Mouse (Mus musculus) hindbrain, embryonic 16.5 days (tissue): ENCODE measurements around the gene Tut1. TPM values are rescaled to one million over a fixed set of nuclear protein-coding genes. Genes with fewer than 3 reads are reported as not detected.
A peak's percentile ranks its signal among the peaks of the same experiment; 100 is the strongest.

Source experiments
- ATAC-seq: fragments of 200-750 bp; cut with Nextera tagmentation; 2 replicates; pipeline ENCODE4 v1.8.0; 2017; ENCODE audit warnings: moderate TSS enrichment, moderate library complexity
- H3K27ac ChIP-seq: fragments of 300-500 bp; sonication (generic); 2 replicates; pipeline ENCODE4 v1.5.1; 2014; ENCODE audit warnings: low read depth, mild to moderate bottlenecking, control low read depth, low read length, moderate library complexity
- H3K27me3 ChIP-seq: fragments of 300-500 bp; sonication (generic); replicated peaks from 2 replicates; pipeline ENCODE4 v1.6.1; 2014; ENCODE audit warnings: low read length; ENCODE audit not compliant: control insufficient read depth, insufficient read depth
- H3K36me3 ChIP-seq: fragments of 300-500 bp; sonication (generic); 2 replicates; pipeline ENCODE4 v1.6.1; 2014; ENCODE audit warnings: mild to moderate bottlenecking, low read length, moderate library complexity, mixed read lengths; ENCODE audit not compliant: control insufficient read depth, insufficient read depth
- H3K4me1 ChIP-seq: fragments of 300-500 bp; sonication (generic); 2 replicates; pipeline ENCODE4 v1.6.1; 2014; ENCODE audit warnings: low read depth, low read length; ENCODE audit not compliant: control insufficient read depth, insufficient read depth
- H3K4me2 ChIP-seq: fragments of 300-500 bp; sonication (generic); 2 replicates; pipeline ENCODE4 v1.6.1; 2014; ENCODE audit warnings: mild to moderate bottlenecking, low read length, control low read depth, moderate library complexity
- H3K4me3 ChIP-seq: fragments of 300-500 bp; sonication (generic); 2 replicates; pipeline ENCODE4 v1.5.1; 2014; ENCODE audit warnings: mild to moderate bottlenecking, low read length, control low read depth, moderate library complexity
- H3K9ac ChIP-seq: fragments of 300-500 bp; sonication (generic); 2 replicates; pipeline ENCODE4 v1.6.1; 2014; ENCODE audit warnings: low read depth, mild to moderate bottlenecking, control low read depth, low read length, moderate library complexity
- H3K9me3 ChIP-seq: fragments of 300-500 bp; sonication (generic); 2 replicates; pipeline ENCODE4 v1.6.1; 2014; ENCODE audit warnings: mild to moderate bottlenecking, low read length, moderate library complexity; ENCODE audit not compliant: control insufficient read depth
- WGBS: fragments of 180-500 bp; shearing (Covaris S2); extraction: QIAGEN DNeasy Blood & Tissue Kit; methylation state at CpG from one replicate; pipeline ENCODE4 v1.1.7; 2014; 5-methylcytosine and 5-hydroxymethylcytosine counted together
- polyA plus RNA-seq: library from polyadenylated mRNA; unstranded; fragments of >200 nt; fragmentation: Nextera tagmentation; extraction: Ambion mirVana; gene quantifications from 2 replicates; pipeline ENCODE4 v1.2.1, GENCODE M21; 2015

The Tut1 gene
- polyA plus RNA-seq, 1 experiment from 2014 or later: 23.9 TPM

DNA sequence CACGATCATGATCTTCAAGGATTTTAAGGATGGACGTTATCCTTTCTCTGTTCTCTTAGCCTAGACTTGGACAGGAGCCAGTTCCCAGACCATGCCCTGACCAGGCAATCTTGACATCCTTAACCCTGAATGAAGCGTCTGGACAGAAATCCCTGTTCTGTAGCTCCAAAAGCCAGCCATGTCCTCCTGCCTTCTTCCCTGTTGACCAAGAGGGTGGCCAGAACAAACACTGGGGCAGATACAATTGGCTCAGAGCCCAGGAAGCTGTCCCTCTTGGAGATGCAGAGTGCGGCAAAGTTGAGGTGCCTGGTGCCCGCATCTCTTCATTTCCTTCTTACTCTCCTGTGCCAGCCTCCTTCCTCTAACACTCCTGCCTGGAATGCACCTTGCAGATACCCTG lies 32.2 kb downstream of the Tut1 start:
- WGBS: 73% methylated on average over 5 of the region's 5 CpGs
- Histone ChIP-seq H3K4me2 (no peak overlapping the region), H3K4me1 (peaks cover 37% of the 10 kb centered on the region), H3K36me3 (no peaks in the 10 kb centered on the region), H3K27ac (no peak overlapping the region), H3K9ac (no peak overlapping the region), H3K4me3 (no peak overlapping the region), H3K9me3 (no peaks in the 10 kb centered on the region), H3K27me3 (peaks cover 16% of the 10 kb centered on the region)
- no peak for ATAC-seq

DNA sequence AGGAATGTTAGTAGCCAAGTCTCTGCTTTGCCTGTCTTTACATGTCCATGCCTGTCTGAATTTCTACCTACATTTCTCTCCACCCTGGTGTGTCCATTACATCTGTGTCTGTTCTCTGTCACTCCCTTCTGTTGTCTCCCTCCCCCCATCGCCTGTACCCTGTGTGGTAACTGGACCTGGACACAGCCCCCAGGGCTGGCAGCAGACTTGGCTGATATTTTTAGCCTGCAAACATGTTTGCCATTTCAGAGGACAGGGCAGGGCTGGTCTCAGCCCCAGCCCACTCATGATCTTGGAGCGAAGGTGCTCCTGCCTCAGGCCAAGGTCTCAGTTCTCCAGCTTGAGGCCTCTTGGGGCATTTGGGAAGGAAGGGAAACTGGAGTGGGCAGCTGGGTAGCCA lies 34.2 kb downstream of the Tut1 start:
- H3K9ac ChIP-seq: no peak overlapping the region
- peaks cover 16% of the 10 kb centered on the region for H3K27me3 ChIP-seq
- WGBS: 44% methylated on average over 2 of the region's 2 CpGs
- no peaks in the 10 kb centered on the region for H3K9me3 ChIP-seq
- H3K27ac ChIP-seq: no peak overlapping the region
- H3K36me3 ChIP-seq: no peaks in the 10 kb centered on the region
- H3K4me2 ChIP-seq: no peak overlapping the region
- H3K4me1 ChIP-seq: peaks cover 37% of the 10 kb centered on the region
- ATAC-seq: no peak
- no peak overlapping the region for H3K4me3 ChIP-seq

DNA sequence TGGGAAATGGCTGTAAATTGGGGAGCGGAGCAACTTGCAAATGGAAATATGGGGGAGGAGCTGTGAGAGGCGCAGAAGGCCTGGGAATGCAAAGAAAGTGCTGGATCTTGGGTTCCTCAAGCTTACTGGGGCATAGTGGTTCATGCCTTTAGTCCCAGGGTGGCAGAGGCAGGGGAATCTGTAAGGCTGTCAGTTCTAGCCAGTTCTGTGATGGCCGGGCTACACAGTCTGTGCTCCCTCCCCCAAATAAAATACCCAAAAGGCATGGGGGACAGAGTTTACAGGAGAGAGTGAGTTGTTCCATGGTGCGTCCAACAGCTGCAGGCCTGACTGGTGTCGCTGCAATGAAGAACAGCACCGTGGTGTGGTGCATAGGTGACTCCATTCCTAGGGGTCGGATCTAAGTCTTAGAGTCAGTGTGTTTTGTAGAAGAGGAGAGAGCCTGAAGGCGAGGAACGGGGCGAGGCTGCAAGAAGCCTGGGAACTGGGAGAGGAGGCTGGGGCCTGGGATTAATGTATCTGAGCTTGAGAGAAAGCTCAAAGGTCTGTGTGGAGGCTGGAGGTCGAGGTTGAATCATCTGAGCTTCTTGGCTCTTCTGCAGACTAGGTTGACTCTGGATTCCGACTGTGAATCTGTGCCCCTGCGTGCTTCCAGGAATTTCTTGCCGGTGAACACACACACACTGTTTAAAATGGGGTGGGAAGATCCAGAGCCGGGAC lies 34.9 kb downstream of the Tut1 start:
- Histone ChIP-seq H3K27me3 (peaks cover 16% of the 10 kb centered on the region), H3K27ac (no peak overlapping the region), H3K9ac (peak overlapping the region; percentile 64; the same call in 1 of the 2 replicates), H3K9me3 (no peaks in the 10 kb centered on the region), H3K4me3 (peak overlapping the region; percentile 53), H3K36me3 (no peaks in the 10 kb centered on the region), H3K4me2 (peak overlapping the region; percentile 85), H3K4me1 (peaks cover 35% of the 10 kb centered on the region)
- 21% methylated on average over 15 of the region's 15 CpGs for WGBS
- ATAC-seq: no peak

DNA sequence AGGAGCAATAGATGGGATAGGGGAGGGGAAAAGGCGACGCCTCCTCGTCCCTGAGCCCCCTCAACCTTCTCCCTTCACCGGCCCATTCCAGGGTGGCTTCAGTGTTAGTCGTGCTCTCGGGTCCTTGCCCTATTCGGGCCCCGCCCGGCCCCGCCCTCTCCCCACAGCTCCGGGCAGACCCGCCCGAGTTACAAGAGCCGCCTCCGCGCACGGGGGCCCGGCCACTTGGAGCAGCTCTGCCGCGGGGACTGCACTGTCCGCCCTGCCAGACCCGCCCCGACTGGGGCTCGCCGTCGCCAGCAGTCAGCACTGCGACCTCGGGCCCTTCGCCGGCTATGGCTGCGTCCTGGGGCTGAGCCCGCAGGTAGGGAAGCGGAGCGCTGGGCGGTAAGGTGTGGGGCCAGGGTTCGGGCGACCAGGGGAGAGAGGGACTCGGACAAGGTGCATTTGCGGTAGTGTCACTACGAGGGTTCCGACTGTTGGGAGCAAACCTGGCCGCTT lies 35.5 kb downstream of the Tut1 start, which contains the start of gene Ahnak:
TSS of gene Ahnak (plus strand) at position 219 of the 501 bp plus-strand sequence.
- under 1% methylated on average over 40 of the region's 42 CpGs for WGBS
- H3K4me2 ChIP-seq: peak within 1 kb of the TSS; percentile 85
- peak within 1 kb of the TSS; percentile 57 for H3K27ac ChIP-seq
- peaks cover 16% of the 10 kb centered on the region for H3K27me3 ChIP-seq
- peaks cover 29% of the 10 kb centered on the region for H3K4me1 ChIP-seq
- H3K36me3 ChIP-seq: no peaks in the 10 kb centered on the region
- ATAC-seq: peak; percentile 40
- peak within 1 kb of the TSS; percentile 64 for H3K9ac ChIP-seq
- no peaks in the 10 kb centered on the region for H3K9me3 ChIP-seq
- H3K4me3 ChIP-seq: peak within 1 kb of the TSS; percentile 53

DNA sequence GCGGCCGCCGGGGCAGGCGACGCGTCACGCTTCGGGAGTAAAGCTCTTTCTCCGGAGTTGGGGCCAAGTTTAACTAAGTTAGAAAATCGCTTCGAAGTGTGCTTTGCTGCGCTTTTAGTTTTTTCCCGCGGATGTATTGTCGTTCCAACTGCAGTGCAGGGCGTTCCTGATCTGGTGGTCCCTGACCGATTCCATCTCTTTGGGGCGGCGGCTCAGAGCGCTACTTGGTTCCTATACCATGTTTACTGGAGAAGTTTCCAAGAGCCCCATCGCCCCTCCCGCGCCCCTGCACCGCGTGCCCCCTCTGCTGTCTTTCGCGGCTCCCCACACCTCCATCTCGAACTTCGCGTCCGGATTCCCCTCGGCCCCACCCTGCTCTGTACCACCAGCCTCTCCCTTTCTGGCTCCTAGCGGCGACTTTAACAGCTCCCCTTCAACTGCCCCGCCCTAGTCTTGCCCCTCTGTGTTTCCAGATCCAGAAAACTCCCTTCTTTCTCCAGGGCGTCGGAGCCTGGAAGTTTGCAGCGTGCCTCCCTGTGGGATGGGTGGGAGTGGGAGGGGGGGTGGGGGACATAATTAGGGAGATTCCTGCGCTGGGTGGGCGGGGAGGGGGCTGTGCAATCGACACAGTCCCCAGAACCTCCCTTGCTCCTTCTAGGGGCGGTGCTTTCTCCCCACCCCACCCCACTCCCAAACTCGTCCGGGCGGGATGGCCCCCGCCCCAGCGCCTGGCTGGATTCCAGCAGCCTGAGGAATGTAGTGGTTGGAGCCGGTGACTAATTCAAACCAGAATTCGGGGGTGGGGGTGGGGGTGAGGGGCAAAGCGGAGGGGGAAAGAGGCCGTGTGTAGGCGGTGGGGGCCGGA lies 36.2 kb downstream of the Tut1 start:
- peaks cover 23% of the 10 kb centered on the region for H3K4me1 ChIP-seq
- ATAC-seq: peak; percentile 36
- WGBS: under 1% methylated on average over 53 of the region's 53 CpGs
- peak overlapping the region; percentile 85 for H3K4me2 ChIP-seq
- peaks cover 16% of the 10 kb centered on the region for H3K27me3 ChIP-seq
- no peaks in the 10 kb centered on the region for H3K9me3 ChIP-seq
- peak overlapping the region; percentile 57 for H3K27ac ChIP-seq
- H3K36me3 ChIP-seq: no peaks in the 10 kb centered on the region
- peak overlapping the region; percentile 64 for H3K9ac ChIP-seq
- peak overlapping the region; percentile 53 for H3K4me3 ChIP-seq

DNA sequence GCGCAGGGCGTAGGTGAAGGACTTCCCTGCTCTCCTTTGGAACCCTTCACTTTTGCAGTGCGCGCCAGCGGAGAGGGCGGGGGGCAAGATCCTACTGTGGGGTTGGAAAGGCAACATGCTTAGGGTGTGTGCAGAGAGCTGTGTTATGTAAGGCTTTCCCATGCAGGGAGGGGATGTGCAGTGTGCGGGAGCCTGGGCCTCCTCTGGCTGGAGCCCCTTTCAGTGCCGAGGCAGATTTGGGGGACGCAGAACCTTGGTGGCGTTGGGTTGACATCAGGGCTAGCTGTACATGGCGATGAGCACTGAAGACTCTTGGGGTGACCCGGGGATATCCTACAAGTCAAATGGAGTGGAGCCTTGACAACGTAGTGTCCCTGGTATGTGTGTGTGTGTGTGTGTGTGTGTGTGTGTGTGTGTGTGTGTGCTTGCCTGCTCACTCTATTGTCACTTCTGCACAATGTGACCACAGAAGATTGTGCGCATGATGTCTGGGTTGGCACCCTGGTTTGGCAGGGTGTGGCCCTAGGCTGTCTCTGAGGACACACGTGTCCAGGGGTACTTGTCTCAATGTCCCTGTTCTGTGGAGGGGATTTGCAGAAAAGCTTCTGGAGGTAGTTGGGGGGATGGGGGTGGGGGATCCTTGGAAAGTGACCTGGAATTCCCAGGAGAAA lies 36.9 kb downstream of the Tut1 start:
- Histone ChIP-seq H3K36me3 (no peaks in the 10 kb centered on the region), H3K9me3 (no peaks in the 10 kb centered on the region), H3K9ac (peak overlapping the region; percentile 64), H3K4me2 (peak overlapping the region; percentile 85), H3K27ac (no peak overlapping the region; the same call in 1 of the 2 replicates), H3K27me3 (peaks cover 16% of the 10 kb centered on the region), H3K4me3 (peak overlapping the region; percentile 53), H3K4me1 (peaks cover 17% of the 10 kb centered on the region)
- 11% methylated on average over 15 of the region's 15 CpGs for WGBS
- peak; percentile 41 for ATAC-seq

DNA sequence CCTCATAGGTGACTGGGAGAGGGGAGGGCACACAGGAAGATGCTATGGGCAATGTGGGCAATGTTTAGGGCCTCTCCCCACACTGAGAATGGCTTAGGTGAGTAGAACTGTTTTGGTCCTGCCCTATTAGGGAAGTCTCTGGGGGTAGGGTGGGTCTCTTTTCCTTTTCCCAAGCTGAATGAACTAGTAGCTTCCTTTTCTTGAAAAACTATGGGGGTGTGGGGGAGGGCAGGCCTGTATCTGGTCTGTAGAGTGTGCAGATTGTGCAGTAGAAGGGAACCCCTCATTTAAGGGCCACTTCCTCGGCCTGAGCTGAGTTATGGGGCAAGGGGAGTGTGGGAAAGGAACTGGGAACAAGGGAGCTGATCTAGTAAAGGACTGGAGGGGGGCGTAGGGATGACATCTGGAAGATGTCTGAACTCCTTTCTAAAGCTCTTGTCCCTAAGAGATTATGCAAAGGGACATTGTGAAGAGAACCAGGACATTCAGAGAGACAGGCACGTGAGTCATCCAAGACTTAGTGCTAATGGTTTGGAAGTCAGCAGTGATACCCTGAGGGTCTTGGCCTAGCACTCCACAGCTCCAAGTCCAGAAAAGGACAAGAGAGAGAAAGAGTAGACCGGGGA lies 37.7 kb downstream of the Tut1 start:
- Histone ChIP-seq H3K4me1 (peaks cover 17% of the 10 kb centered on the region), H3K4me3 (no peak overlapping the region), H3K27me3 (peaks cover 16% of the 10 kb centered on the region), H3K36me3 (no peaks in the 10 kb centered on the region), H3K4me2 (peak overlapping the region; percentile 85), H3K27ac (no peak overlapping the region), H3K9me3 (no peaks in the 10 kb centered on the region), H3K9ac (no peak overlapping the region)
- WGBS: 76% methylated on average over 4 of the region's 4 CpGs
- ATAC-seq: no peak

DNA sequence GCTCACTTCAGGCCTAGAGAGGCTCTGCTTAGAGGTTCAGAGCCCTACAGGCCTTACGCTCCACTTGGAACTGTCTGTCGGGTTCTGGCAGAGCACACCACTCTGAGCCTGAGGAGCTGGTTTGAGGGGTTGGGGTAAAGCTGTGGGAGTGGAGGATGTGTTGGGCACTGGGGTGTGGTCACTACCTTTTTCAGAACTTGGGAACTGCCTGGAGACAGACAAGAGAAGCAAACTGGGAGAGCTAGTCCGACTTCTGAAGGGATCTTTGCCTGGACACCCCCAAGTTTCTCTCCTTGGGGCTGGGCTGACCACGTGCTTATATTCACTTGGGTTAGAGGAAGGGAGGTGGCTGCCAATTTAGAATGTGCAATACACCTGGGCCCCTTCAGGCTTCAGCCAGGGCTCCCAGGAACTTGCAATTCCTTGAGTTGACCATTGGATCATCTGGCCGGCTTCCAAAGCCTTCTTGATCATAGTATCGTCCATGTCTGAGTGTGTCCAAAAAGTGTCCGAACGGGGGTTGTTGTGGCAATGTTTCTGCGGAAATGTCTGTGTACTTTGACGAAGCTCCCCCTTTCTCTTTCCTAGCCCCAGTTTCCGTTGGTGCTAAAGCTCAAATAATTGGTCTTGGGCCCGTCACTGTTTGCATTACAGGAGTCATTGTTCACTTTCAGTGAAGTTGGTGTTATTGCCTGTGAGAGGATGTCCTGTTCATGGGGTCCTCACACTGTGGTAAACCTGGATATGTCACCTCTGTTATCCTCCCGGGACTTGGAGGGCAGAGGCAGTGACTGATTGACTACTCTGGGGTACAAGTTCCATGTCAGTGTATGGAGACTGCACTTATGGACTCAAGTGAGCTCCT lies 38.5 kb downstream of the Tut1 start:
- Histone ChIP-seq H3K27ac (no peak overlapping the region), H3K9ac (no peak overlapping the region), H3K27me3 (peaks cover 16% of the 10 kb centered on the region), H3K4me3 (no peak overlapping the region), H3K36me3 (no peaks in the 10 kb centered on the region), H3K4me1 (peaks cover 17% of the 10 kb centered on the region), H3K9me3 (no peaks in the 10 kb centered on the region), H3K4me2 (0 out of 2 replicates have a peak overlapping the region, but pooled peaks have one; percentile 5)
- ATAC-seq: no peak
- WGBS: 72% methylated on average over 13 of the region's 13 CpGs
